Mouse (Mus musculus): Measurements from ENCODE around the gene Otud7b. TPM values are rescaled to one million over a fixed set of nuclear protein-coding genes. Genes with fewer than 3 reads are reported as not detected.
A peak's percentile ranks its signal among the peaks of the same experiment; 100 is the strongest.

Gene Otud7b
- polyA plus RNA-seq, 1 experiment from 2014 or later, result 8.8 TPM

DNA sequence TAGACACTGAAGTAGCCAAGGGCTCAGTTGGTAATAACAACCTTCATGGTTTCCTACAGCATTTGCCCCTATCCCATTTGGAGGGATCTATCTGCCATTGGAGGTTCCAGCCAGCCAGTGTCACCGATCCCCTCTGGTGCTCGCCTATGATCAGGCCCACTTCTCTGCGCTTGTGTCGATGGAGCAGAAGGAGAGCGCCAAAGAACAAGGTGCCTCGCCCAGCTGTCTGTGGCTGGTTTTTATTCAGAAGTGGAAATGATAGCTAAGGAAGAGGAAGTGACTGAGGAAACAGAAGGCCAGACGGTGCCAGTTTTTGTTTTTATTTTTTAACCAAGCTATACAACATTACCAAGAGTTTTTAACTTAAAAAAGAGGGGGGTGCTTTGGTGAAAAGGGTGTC, 47.5 kb downstream of the Otud7b start:
- H3K9ac ChIP-seq (ENCODE audit: low read length), result no peak overlapping the region
- no peak overlapping the region for H3K27ac ChIP-seq (ENCODE audit: low read depth, low read length)
- WGBS, result 91% methylated on average over 7 of the region's 7 CpGs
- no peaks in the 10 kb centered on the region for H3K9me3 ChIP-seq (ENCODE audit: control insufficient read depth, low read length)
- no peaks in the 10 kb centered on the region for H3K4me1 ChIP-seq (ENCODE audit: control insufficient read depth, insufficient read depth, low read length)
- peaks cover 11% of the 10 kb centered on the region; the same call in 1 of the 2 replicates for H3K36me3 ChIP-seq (ENCODE audit: control insufficient read depth, insufficient read depth, low read length)
- DNase-seq (ENCODE audit: low spot score, missing footprints), result no peak
- no peak overlapping the region for H3K4me3 ChIP-seq (ENCODE audit: low read depth, low read length)
- H3K27me3 ChIP-seq (ENCODE audit: control insufficient read depth, insufficient read depth, low read length), result no peaks in the 10 kb centered on the region
- no peak overlapping the region for H3K4me2 ChIP-seq
- ATAC-seq (ENCODE audit: low FRiP score), result no peak

DNA sequence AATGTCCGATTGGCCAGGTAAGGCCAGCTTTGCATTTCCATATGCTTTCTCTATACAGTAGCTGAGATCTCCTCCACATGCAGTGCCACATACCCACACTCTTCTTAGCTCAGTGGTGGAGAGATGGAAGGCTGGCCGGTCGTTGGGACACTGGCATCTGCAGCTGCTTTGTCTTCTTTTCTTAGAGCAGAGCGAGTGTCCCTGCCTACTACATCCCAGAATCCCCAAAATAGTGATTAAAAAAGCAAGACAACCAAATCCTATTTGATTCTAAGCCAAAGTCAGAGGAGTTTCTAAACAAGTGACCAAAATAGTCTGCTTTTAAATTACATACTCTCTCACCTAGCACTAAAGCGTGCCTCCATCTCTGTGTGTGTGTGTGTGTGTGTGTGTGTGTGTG, 48.3 kb downstream of the Otud7b start:
- Histone ChIP-seq H3K4me3 (ENCODE audit: low read depth, low read length) (no peak overlapping the region), H3K9ac (ENCODE audit: low read length) (no peak overlapping the region), H3K4me2 (no peak overlapping the region), H3K27ac (ENCODE audit: low read depth, low read length) (no peak overlapping the region), H3K9me3 (ENCODE audit: control insufficient read depth, low read length) (no peaks in the 10 kb centered on the region), H3K36me3 (ENCODE audit: control insufficient read depth, insufficient read depth, low read length) (peaks cover 11% of the 10 kb centered on the region; the same call in 1 of the 2 replicates), H3K4me1 (ENCODE audit: control insufficient read depth, insufficient read depth, low read length) (no peaks in the 10 kb centered on the region), H3K27me3 (ENCODE audit: control insufficient read depth, insufficient read depth, low read length) (no peaks in the 10 kb centered on the region)
- ATAC-seq (ENCODE audit: low FRiP score), result no peak
- no peak for DNase-seq (ENCODE audit: low spot score, missing footprints)
- WGBS, result 92% methylated on average over 5 of the region's 5 CpGs

DNA sequence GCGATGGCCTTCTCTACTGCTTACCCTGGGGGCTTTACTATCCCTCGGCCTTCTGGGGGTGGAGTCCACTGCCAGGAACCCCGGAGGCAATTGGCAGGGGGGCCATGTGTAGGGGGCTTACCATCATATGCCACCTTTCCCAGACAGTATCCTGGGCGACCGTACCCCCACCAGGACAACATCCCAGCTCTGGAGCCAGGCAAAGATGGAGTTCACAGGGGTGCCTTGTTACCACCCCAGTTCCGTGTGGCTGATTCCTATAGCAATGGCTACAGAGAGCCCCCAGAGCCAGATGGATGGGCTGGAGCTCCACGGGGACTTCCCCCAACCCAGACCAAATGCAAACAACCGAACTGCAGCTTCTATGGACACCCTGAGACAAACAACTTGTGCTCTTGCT, 51.2 kb downstream of the Otud7b start:
- peaks cover 11% of the 10 kb centered on the region; the same call in 1 of the 2 replicates for H3K36me3 ChIP-seq (ENCODE audit: control insufficient read depth, insufficient read depth, low read length)
- no peak overlapping the region for H3K27ac ChIP-seq (ENCODE audit: low read depth, low read length)
- ATAC-seq (ENCODE audit: low FRiP score) (no peak), DNase-seq (ENCODE audit: low spot score, missing footprints) (no peak)
- H3K4me2 ChIP-seq, result no peak overlapping the region
- WGBS, result 84% methylated on average over 8 of the region's 8 CpGs
- H3K9ac ChIP-seq (ENCODE audit: low read length), result no peak overlapping the region
- H3K4me3 ChIP-seq (ENCODE audit: low read depth, low read length), result no peak overlapping the region
- H3K27me3 ChIP-seq (ENCODE audit: control insufficient read depth, insufficient read depth, low read length), result no peaks in the 10 kb centered on the region
- no peaks in the 10 kb centered on the region for H3K9me3 ChIP-seq (ENCODE audit: control insufficient read depth, low read length)
- H3K4me1 ChIP-seq (ENCODE audit: control insufficient read depth, insufficient read depth, low read length), result peaks cover 4% of the 10 kb centered on the region; the same call in 1 of the 2 replicates

DNA sequence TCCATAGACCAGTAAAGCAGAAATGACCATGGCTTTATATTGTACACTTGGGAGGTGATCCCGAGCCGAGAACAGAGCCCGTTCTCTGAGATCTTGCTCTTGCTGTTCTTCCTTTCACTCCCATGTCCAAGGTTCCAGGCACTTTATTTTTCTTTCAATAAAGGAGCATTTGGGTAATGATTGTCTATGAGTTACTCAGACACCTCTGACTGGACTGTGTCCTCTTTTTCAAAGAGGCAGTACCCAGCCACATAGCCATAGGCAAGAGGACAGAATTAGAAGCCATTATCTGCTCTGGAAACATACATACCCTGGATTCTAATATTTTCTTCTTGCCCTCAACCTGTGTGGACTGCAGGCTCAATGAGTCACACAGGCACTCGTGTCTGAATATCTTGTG, 55.5 kb downstream of the Otud7b start:
- 82% methylated on average over 4 of the region's 4 CpGs for WGBS
- DNase-seq (ENCODE audit: low spot score, missing footprints) (no peak), ATAC-seq (ENCODE audit: low FRiP score) (no peak)
- no peak overlapping the region for H3K27ac ChIP-seq (ENCODE audit: low read depth, low read length)
- H3K27me3 ChIP-seq (ENCODE audit: control insufficient read depth, insufficient read depth, low read length), result no peaks in the 10 kb centered on the region
- H3K9me3 ChIP-seq (ENCODE audit: control insufficient read depth, low read length), result no peaks in the 10 kb centered on the region
- H3K9ac ChIP-seq (ENCODE audit: low read length), result no peak overlapping the region
- H3K36me3 ChIP-seq (ENCODE audit: control insufficient read depth, insufficient read depth, low read length), result 0 out of 2 replicates have a peak, but pooled peaks cover 1% of the 10 kb centered on the region
- peaks cover 20% of the 10 kb centered on the region for H3K4me1 ChIP-seq (ENCODE audit: control insufficient read depth, insufficient read depth, low read length)
- no peak overlapping the region for H3K4me2 ChIP-seq
- H3K4me3 ChIP-seq (ENCODE audit: low read depth, low read length), result no peak overlapping the region

DNA sequence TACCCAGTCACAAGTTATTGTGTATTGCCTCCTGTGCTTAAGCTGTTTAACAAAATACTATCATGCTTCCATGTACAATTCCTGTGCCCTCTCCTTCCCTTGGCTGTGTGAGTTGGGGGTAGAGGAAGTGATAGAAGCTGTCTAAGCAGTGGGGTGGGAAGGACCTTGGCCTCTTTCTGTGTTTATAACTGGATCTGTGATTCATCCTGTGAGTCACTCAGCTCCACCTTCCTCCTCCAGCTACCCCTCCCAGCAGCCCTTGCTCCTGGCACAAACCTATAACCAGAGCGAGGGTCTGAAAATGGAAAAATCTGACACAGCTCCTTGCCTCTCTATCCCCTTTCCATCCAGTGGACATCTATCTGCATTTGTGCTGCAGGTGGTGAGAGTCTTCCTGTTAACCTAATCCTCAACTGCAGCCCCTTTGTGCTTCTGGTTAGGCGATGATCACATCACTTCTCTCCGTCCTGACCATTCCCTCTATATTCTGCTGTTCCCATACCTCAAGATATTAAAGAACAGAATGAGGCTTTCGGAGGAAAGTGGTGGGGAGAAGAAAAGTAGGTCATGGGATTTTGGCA, 56.0 kb downstream of the Otud7b start:
- peak overlapping the region; percentile 63; the same call in 1 of the 2 replicates for H3K4me2 ChIP-seq
- no peaks in the 10 kb centered on the region for H3K27me3 ChIP-seq (ENCODE audit: control insufficient read depth, insufficient read depth, low read length)
- no peaks in the 10 kb centered on the region for H3K9me3 ChIP-seq (ENCODE audit: control insufficient read depth, low read length)
- H3K4me1 ChIP-seq (ENCODE audit: control insufficient read depth, insufficient read depth, low read length), result peaks cover 20% of the 10 kb centered on the region
- H3K27ac ChIP-seq (ENCODE audit: low read depth, low read length), result no peak overlapping the region
- 60% methylated on average over 4 of the region's 4 CpGs for WGBS
- no peaks in the 10 kb centered on the region for H3K36me3 ChIP-seq (ENCODE audit: control insufficient read depth, insufficient read depth, low read length)
- no peak overlapping the region for H3K9ac ChIP-seq (ENCODE audit: low read length)
- no peak overlapping the region for H3K4me3 ChIP-seq (ENCODE audit: low read depth, low read length)
- DNase-seq (ENCODE audit: low spot score, missing footprints), result no peak
- no peak for ATAC-seq (ENCODE audit: low FRiP score)

DNA sequence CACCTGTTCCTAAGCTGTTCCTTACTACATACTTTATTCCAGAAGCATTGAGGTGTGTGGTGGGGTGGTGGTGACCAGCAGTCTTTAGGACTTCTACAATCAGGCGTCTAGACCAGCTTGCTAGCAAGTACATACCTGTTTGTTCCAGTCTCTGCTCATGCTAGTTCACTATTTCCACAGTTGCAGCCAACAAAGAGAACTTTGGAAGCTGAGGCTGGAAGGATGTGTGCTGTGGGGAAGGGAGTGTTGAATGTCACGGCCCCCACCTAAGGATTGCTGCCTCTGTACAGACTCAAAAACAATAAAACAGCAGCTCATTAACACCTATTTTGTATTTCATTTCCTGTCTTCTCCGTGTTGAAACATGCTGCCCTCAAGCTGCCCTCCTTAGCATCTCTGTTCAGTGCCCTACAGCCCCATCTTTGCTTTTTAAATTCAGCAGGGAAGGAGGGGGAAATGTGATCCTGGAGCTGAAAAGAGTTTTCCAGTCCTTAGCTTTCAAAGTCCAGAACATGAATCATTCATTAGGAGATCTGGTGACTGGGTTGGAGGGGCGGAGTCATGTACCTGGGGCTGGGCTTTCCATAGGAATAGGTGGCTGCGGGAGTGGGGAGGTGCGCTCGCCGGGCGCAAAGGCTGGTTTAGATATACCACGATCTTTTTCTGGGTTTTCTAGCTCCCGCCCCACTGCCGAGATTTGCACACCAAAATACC, 56.6 kb downstream of the Otud7b start:
- Histone ChIP-seq H3K4me2 (peak overlapping the region; percentile 63), H3K4me1 (ENCODE audit: control insufficient read depth, insufficient read depth, low read length) (peaks cover 20% of the 10 kb centered on the region), H3K4me3 (ENCODE audit: low read depth, low read length) (peak overlapping the region; percentile 33), H3K27me3 (ENCODE audit: control insufficient read depth, insufficient read depth, low read length) (no peaks in the 10 kb centered on the region), H3K9me3 (ENCODE audit: control insufficient read depth, low read length) (no peaks in the 10 kb centered on the region), H3K27ac (ENCODE audit: low read depth, low read length) (no peak overlapping the region), H3K9ac (ENCODE audit: low read length) (peak overlapping the region; percentile 59; the same call in 1 of the 2 replicates), H3K36me3 (ENCODE audit: control insufficient read depth, insufficient read depth, low read length) (no peaks in the 10 kb centered on the region)
- ATAC-seq (ENCODE audit: low FRiP score) (peak; percentile 79), DNase-seq (ENCODE audit: low spot score, missing footprints) (peak; percentile 92)
- under 1% methylated on average over 12 of the region's 12 CpGs for WGBS

DNA sequence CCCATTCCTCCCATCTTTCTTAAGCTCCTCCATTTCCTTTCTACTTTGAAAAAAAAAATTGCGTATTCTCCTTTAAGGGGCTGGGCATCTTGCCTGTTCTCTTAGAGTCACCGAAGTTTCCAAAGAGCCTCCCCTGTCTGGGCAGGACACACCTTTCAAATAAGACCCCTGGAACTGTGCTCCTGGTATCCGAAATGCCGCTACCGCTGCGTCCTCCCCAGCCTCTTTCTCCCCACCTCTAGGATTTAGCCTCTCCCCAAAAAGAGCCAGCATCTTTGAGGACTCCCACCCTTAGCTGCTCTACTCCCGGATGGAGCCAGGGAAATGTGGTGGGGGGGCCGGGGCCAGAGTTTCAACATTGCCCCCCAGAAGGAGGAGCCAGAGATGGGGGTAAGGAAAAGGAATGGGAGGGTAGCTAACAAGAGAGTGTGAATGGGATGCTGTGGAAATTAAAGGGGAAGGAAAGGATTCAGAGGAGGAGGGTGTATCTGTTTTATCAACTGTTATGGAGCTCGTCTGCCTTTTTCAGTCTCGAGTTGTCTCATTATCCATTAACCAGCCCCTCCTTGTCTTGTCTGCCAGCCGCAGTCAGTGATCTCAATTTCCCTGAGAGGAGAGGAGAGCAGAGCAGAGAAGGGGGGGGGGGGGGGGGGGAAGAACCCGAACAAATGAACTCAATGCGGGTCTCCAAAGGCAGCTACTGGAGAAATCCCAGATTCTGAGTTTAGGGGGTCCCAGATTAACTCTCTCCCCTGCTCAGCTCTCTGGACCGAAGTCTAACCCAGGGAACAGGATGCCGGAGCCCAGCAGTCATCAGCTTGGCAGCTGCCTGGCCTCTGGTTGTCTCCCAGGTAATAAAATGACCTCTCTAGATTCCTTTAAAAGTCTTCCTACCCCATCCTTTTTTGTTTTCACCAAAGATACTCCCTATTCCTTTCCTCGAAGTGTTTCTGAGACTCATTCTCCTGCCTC, 57.8 kb downstream of the Otud7b start, which contains the start of gene Mtmr11:
Gene Mtmr11 (plus strand): TSS at position 136 of the 972 bp plus-strand sequence.
- ATAC-seq (ENCODE audit: low FRiP score) (0 out of 2 replicates have a peak, but pooled peaks have one; percentile 14), DNase-seq (ENCODE audit: low spot score, missing footprints) (peak; percentile 89)
- Histone ChIP-seq H3K9ac (ENCODE audit: low read length) (peak within 1 kb of the TSS; percentile 59), H3K36me3 (ENCODE audit: control insufficient read depth, insufficient read depth, low read length) (no peaks in the 10 kb centered on the region), H3K4me1 (ENCODE audit: control insufficient read depth, insufficient read depth, low read length) (peaks cover 20% of the 10 kb centered on the region), H3K4me2 (peak within 1 kb of the TSS; percentile 63), H3K4me3 (ENCODE audit: low read depth, low read length) (peak within 1 kb of the TSS; percentile 33), H3K27ac (ENCODE audit: low read depth, low read length) (no peak within 1 kb of the TSS), H3K9me3 (ENCODE audit: control insufficient read depth, low read length) (no peaks in the 10 kb centered on the region), H3K27me3 (ENCODE audit: control insufficient read depth, insufficient read depth, low read length) (no peaks in the 10 kb centered on the region)
- 8% methylated on average over 16 of the region's 16 CpGs for WGBS

DNA sequence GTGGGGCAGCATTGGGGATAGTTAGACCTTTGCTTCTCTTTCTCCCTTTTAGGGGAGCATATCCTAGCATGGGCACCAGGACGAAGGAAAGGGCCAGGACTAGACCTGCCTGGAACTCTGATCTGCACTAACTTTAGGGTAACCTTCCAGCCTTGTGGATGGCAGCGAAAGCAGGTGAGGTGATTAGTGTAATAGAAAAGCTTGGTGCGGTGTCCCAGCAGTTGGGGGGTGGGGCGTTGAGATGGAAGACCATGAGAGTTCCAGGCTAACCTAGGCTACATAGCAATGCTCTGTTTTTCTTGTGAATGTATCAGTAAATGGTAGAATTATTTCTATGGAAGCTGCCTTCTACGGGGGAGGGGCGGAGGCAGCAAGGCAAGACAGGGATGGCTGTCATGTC, 58.7 kb downstream of the Otud7b start:
- no peaks in the 10 kb centered on the region for H3K36me3 ChIP-seq (ENCODE audit: control insufficient read depth, insufficient read depth, low read length)
- no peak overlapping the region for H3K9ac ChIP-seq (ENCODE audit: low read length)
- DNase-seq (ENCODE audit: low spot score, missing footprints) (no peak), ATAC-seq (ENCODE audit: low FRiP score) (no peak)
- no peaks in the 10 kb centered on the region for H3K9me3 ChIP-seq (ENCODE audit: control insufficient read depth, low read length)
- no peaks in the 10 kb centered on the region for H3K27me3 ChIP-seq (ENCODE audit: control insufficient read depth, insufficient read depth, low read length)
- no peak overlapping the region for H3K4me2 ChIP-seq
- WGBS, result 92% methylated on average over 6 of the region's 6 CpGs
- H3K4me3 ChIP-seq (ENCODE audit: low read depth, low read length), result no peak overlapping the region
- peaks cover 20% of the 10 kb centered on the region for H3K4me1 ChIP-seq (ENCODE audit: control insufficient read depth, insufficient read depth, low read length)
- no peak overlapping the region for H3K27ac ChIP-seq (ENCODE audit: low read depth, low read length)
